ENCODE assay signal across 7 mouse cellular contexts in genomic region chrX:50616920-50617319, GRCm38 (mm10).
DNase-seq lines count a peak whose midpoint lies in the region; ATAC-seq and TF ChIP-seq lines count a peak whose summit lies in the region.
"Not testable (repeated sequence)": the region's sequence is repeated elsewhere in the genome, so short reads cannot be mapped to it uniquely, and the experiment has no call there.

No protein-coding gene starts in this region.

- DNase-seq in R1 (ENCODE audit: low read depth, low spot score), result peak; percentile 57
- DNase-seq in hindbrain, postnatal 0 days (ENCODE audit: low spot score), result peak; percentile 49
- peak; percentile 64 for DNase-seq in limb, embryonic 11.5 days (ENCODE audit: low spot score)
- DNase-seq in ovary, adult 18-20 months (ENCODE audit: low spot score), result peak; percentile 82

- H3K36me3 ChIP-seq in embryonic facial prominence, embryonic 15.5 days; hindbrain, postnatal 0 days (ENCODE audit: insufficient read depth, low read length); limb, embryonic 11.5 days (ENCODE audit: control insufficient read depth, insufficient read depth, low read length); lung, embryonic 15.5 days: not testable (repeated sequence)
- H3K36me3 ChIP-seq in heart, embryonic 14.5 days (ENCODE audit: control insufficient read depth, insufficient read depth, low read length), result peaks cover 25% of the 10 kb centered on the region

- H3K4me1 ChIP-seq in embryonic facial prominence, embryonic 15.5 days; heart, embryonic 14.5 days (ENCODE audit: control insufficient read depth in 2 of 2, insufficient read depth in 2 of 2, low read length in 2 of 2); hindbrain, postnatal 0 days (ENCODE audit: insufficient read depth, low read length); limb, embryonic 11.5 days (ENCODE audit: control insufficient read depth, insufficient read depth, low read length); lung, embryonic 15.5 days: not testable (repeated sequence)

- ATAC-seq in embryonic facial prominence, embryonic 15.5 days (ENCODE audit: insufficient number of reproducible peaks, low FRiP score, low TSS enrichment, low read depth); heart, embryonic 14.5 days (ENCODE audit: insufficient number of reproducible peaks, insufficient read depth, low FRiP score, low read depth); hindbrain, postnatal 0 days; limb, embryonic 11.5 days (ENCODE audit: insufficient number of reproducible peaks, low FRiP score, low TSS enrichment, low read depth); lung, embryonic 15.5 days (ENCODE audit: borderline replicate concordance, extremely low read depth, low FRiP score, low TSS enrichment): not testable (repeated sequence)

- not testable (repeated sequence) for H3K27me3 ChIP-seq in embryonic facial prominence, embryonic 15.5 days; heart, embryonic 14.5 days (ENCODE audit: control insufficient read depth, insufficient read depth, low read length); hindbrain, postnatal 0 days (ENCODE audit: insufficient read depth, low read length); limb, embryonic 11.5 days (ENCODE audit: control insufficient read depth, insufficient read depth, low read length); lung, embryonic 15.5 days

- peak; percentile 54 for TF ChIP-seq CTCF in hindbrain, postnatal 0 days (IDR thresholded peaks at IDR 0.05; ENCODE audit: low read depth)

- peak overlapping the region; percentile 24 for H3K4me3 ChIP-seq in embryonic facial prominence, embryonic 15.5 days (replicated peaks)
- H3K4me3 ChIP-seq in heart, embryonic 14.5 days (ENCODE audit: control insufficient read depth in 1 of 2, insufficient read depth in 1 of 2, low read depth in 1 of 2, low read length in 2 of 2), result peak overlapping the region in 1 of 2 experiments; percentile 20; a peak in 2 of 4 replicates
- H3K4me3 ChIP-seq in hindbrain, postnatal 0 days (ENCODE audit: low read length); limb, embryonic 11.5 days (ENCODE audit: low read depth, low read length); lung, embryonic 15.5 days: not testable (repeated sequence)

- 0 out of 2 replicates have a peak overlapping the region, but pooled peaks have one; percentile 48 for H3K27ac ChIP-seq in embryonic facial prominence, embryonic 15.5 days (replicated peaks)
- not testable (repeated sequence) for H3K27ac ChIP-seq in heart, embryonic 14.5 days (replicated peaks in 1 of 2; ENCODE audit: control insufficient read depth in 1 of 2, insufficient read depth in 1 of 2, low read depth in 2 of 2, low read length in 2 of 2); limb, embryonic 11.5 days (replicated peaks; ENCODE audit: low read depth, low read length); lung, embryonic 15.5 days
- H3K27ac ChIP-seq in hindbrain, postnatal 0 days, result peak overlapping the region; percentile 60

- WGBS in embryonic facial prominence, embryonic 15.5 days, result 64% methylated on average over 8 of the region's 8 CpGs
- WGBS in heart, embryonic 14.5 days, result 64% methylated on average over 8 of the region's 8 CpGs
- WGBS in hindbrain, postnatal 0 days, result 55% methylated on average over 8 of the region's 8 CpGs
- WGBS in limb, embryonic 11.5 days, result 59% methylated on average over 8 of the region's 8 CpGs
- 66% methylated on average over 8 of the region's 8 CpGs for WGBS in lung, embryonic 15.5 days

- not testable (repeated sequence) for H3K9me3 ChIP-seq in embryonic facial prominence, embryonic 15.5 days (replicated peaks); heart, embryonic 14.5 days (ENCODE audit: control insufficient read depth, low read length); hindbrain, postnatal 0 days (ENCODE audit: low read length); limb, embryonic 11.5 days (ENCODE audit: control insufficient read depth, low read length); lung, embryonic 15.5 days

- H3K4me2 ChIP-seq in embryonic facial prominence, embryonic 15.5 days (replicated peaks), result peak overlapping the region; percentile 22; the same call in 1 of the 2 replicates
- 0 out of 2 replicates have a peak overlapping the region, but pooled peaks have one; percentile 23 for H3K4me2 ChIP-seq in heart, embryonic 14.5 days (ENCODE audit: low read length)
- not testable (repeated sequence) for H3K4me2 ChIP-seq in hindbrain, postnatal 0 days (ENCODE audit: low read depth, low read length); limb, embryonic 11.5 days (ENCODE audit: low read depth, severe bottlenecking)
- peak overlapping the region; percentile 35 for H3K4me2 ChIP-seq in lung, embryonic 15.5 days

- not testable (repeated sequence) for H3K9ac ChIP-seq in embryonic facial prominence, embryonic 15.5 days; heart, embryonic 14.5 days (ENCODE audit: low read length); hindbrain, postnatal 0 days (replicated peaks; ENCODE audit: low read length); limb, embryonic 11.5 days (ENCODE audit: low read length); lung, embryonic 15.5 days
